ENCODE assay signal across 11 mouse cellular contexts in the genomic region with DNA sequence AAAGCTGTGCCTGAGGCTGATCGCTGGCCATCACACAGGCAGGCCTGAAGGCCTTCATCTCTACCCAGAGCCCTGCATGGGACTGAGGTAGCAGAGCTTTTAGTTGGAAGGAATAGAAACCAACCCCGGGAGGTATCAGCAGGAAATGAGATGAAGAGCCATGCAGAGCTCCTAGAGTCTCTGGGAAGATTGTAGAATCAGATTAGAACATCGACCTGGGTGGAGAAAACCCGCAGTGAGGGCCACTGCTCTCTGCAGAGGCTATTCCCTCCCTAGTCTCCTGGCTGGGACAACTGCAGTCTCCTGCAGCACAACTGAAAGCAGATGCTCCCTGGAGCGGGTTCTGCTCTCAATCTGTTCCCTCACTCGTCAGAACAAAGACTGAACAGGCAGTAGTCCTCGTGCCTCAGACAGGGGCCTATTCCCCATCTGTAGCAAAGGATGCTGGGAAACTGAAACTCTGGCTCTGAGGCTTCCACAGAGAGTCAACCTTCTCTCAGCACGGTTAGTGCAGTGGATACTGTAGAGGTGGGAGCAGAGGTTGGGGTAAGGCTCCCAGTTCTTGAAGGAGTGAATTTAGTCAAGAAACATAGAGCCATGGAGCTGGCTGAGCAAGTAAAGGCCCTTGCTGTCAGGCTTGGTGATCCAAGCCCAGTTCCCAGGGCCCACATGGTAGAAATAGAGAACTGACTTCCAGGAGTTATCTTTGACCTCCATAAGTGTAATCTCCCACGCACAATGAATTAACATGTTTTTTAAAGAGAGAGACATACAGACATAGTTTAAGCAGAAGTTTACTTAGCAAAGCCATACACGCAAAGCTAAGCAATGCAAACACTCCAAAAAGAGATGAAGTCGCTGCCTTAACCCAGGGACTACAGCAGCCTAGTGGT. TPM values are rescaled to one million over a fixed set of nuclear protein-coding genes. Genes with fewer than 3 reads are reported as not detected.
DNase-seq lines count a peak whose midpoint lies in the region; ATAC-seq and TF ChIP-seq lines count a peak whose summit lies in the region.
"Had no signal": no experiment of that assay in that cellular context is flagged by ENCODE, and none has a peak within 500 bp of the region (broad histone marks: within the 10 kb centered on the region; RNA-seq: fewer than 3 reads in every experiment).

No protein-coding gene starts in this region.

- 0 out of 2 replicates have a peak, but pooled peaks cover 5% of the 10 kb centered on the region for H3K4me1 ChIP-seq in hindbrain, postnatal 0 days (ENCODE audit: insufficient read depth, low read length)
- H3K4me1 ChIP-seq in hindbrain, embryonic 16.5 days (ENCODE audit: control insufficient read depth, insufficient read depth, low read depth, low read length) = no peaks in the 10 kb centered on the region
- H3K4me1 ChIP-seq in ES-Bruce4 (ENCODE audit: control insufficient read depth, insufficient read depth, low read length) = peaks cover 16% of the 10 kb centered on the region
- peaks cover 35% of the 10 kb centered on the region for H3K4me1 ChIP-seq in limb, embryonic 10.5 days

- H3K36me3 ChIP-seq in hindbrain, postnatal 0 days (ENCODE audit: insufficient read depth, low read length) = no peaks in the 10 kb centered on the region
- H3K36me3 ChIP-seq in hindbrain, embryonic 16.5 days (ENCODE audit: control insufficient read depth, insufficient read depth, low read length) = no peaks in the 10 kb centered on the region
- no peaks in the 10 kb centered on the region for H3K36me3 ChIP-seq in ES-Bruce4 (ENCODE audit: control insufficient read depth, insufficient read depth, low read length, poor library complexity, severe bottlenecking)
- H3K36me3 ChIP-seq in limb, embryonic 10.5 days = no peaks in the 10 kb centered on the region

- H3K9me3 ChIP-seq in hindbrain, postnatal 0 days (ENCODE audit: low read length) = no peaks in the 10 kb centered on the region
- no peaks in the 10 kb centered on the region for H3K9me3 ChIP-seq in hindbrain, embryonic 16.5 days (ENCODE audit: control insufficient read depth, low read length)
- H3K9me3 ChIP-seq in ES-Bruce4 (replicated peaks; ENCODE audit: control insufficient read depth, insufficient read depth, low read length, poor library complexity, severe bottlenecking) = no peaks in the 10 kb centered on the region
- no peaks in the 10 kb centered on the region for H3K9me3 ChIP-seq in limb, embryonic 10.5 days (replicated peaks)

- H3K4me2 ChIP-seq in hindbrain, postnatal 0 days (ENCODE audit: low read depth, low read length) = no peak overlapping the region
- H3K4me2 ChIP-seq in hindbrain, embryonic 16.5 days (ENCODE audit: low read length) = no peak overlapping the region

- no peak overlapping the region for H3K9ac ChIP-seq in hindbrain, postnatal 0 days (replicated peaks; ENCODE audit: low read length)
- no peak overlapping the region for H3K9ac ChIP-seq in hindbrain, embryonic 16.5 days (ENCODE audit: low read depth, low read length)
- H3K9ac ChIP-seq in ES-Bruce4 (ENCODE audit: low read depth, poor library complexity, severe bottlenecking) = peak overlapping the region; percentile 18

- TF ChIP-seq EP300 in ES-Bruce4 (IDR thresholded peaks at IDR 0.05; ENCODE audit: insufficient read depth, low read depth, low read length) = peak; percentile 65; the same call in 1 of the 2 replicates

- peak overlapping the region; percentile 3; the same call in 1 of the 2 replicates for H3K27ac ChIP-seq in hindbrain, postnatal 0 days
- H3K27ac ChIP-seq in hindbrain, embryonic 16.5 days (ENCODE audit: low read depth, low read length) = no peak overlapping the region
- peak overlapping the region; percentile 99 for H3K27ac ChIP-seq in ES-Bruce4 (ENCODE audit: insufficient read depth, low read length)
- H3K27ac ChIP-seq in limb, embryonic 10.5 days = peak overlapping the region; percentile 53

- intact Hi-C loops in left cerebral cortex, postnatal 10 days (cut with DNase I) = no loop called here

- no peaks in the 10 kb centered on the region for H3K27me3 ChIP-seq in hindbrain, postnatal 0 days (ENCODE audit: insufficient read depth, low read length)
- no peaks in the 10 kb centered on the region for H3K27me3 ChIP-seq in hindbrain, embryonic 16.5 days (replicated peaks; ENCODE audit: control insufficient read depth, insufficient read depth, low read length)
- no peaks in the 10 kb centered on the region for H3K27me3 ChIP-seq in ES-Bruce4 (ENCODE audit: control insufficient read depth, insufficient read depth, low read length, poor library complexity, severe bottlenecking)
- H3K27me3 ChIP-seq in limb, embryonic 10.5 days (ENCODE audit: low read depth, poor library complexity, severe bottlenecking) = no peaks in the 10 kb centered on the region

- H3K4me3 ChIP-seq in hindbrain, postnatal 0 days (ENCODE audit: low read length) = no peak overlapping the region
- no peak overlapping the region for H3K4me3 ChIP-seq in hindbrain, embryonic 16.5 days (ENCODE audit: low read length)
- H3K4me3 ChIP-seq in ES-Bruce4 (ENCODE audit: low read depth, low read length) = no peak overlapping the region
- no peak overlapping the region for H3K4me3 ChIP-seq in limb, embryonic 10.5 days

- DNase-seq in hindbrain, postnatal 0 days (ENCODE audit: low spot score) = no peak
- peak; percentile 62 for DNase-seq in brain, adult 2 months (ENCODE audit: low read depth, low spot score)
- no peak for DNase-seq in limb, embryonic 10.5 days (ENCODE audit: low spot score)
- DNase-seq in left cerebral cortex, postnatal 10 days (ENCODE audit: extremely low spot score in 1 of 2, low spot score in 2 of 2) = no peak
- DNase-seq in thymus, adult 18-20 months = no peak
- no peak for DNase-seq in thymus, postnatal 10 days (ENCODE audit: low spot score in 2 of 2)
- DNase-seq: cerebellum, adult 11 months; lung, postnatal 4 days had no signal

- 46% methylated on average over 11 of the region's 11 CpGs for whole genome bisulfite sequencing in hindbrain, postnatal 0 days
- WGBS in hindbrain, embryonic 16.5 days = 53% methylated on average over 11 of the region's 11 CpGs
- 55% methylated on average over 11 of the region's 11 CpGs for WGBS in limb, embryonic 10.5 days

- peak; percentile 5 for TF ChIP-seq POLR2A in ES-Bruce4 (IDR thresholded peaks at IDR 0.05; ENCODE audit: insufficient read depth, low read length)

- TF ChIP-seq CTCF in hindbrain, postnatal 0 days (IDR thresholded peaks at IDR 0.05; ENCODE audit: low read depth) = no peak
- TF ChIP-seq CTCF in ES-Bruce4 (IDR thresholded peaks at IDR 0.05; ENCODE audit: low read depth, low read length) = no peak

- no peak for ATAC-seq in hindbrain, postnatal 0 days
- no peak for ATAC-seq in hindbrain, embryonic 16.5 days
- ATAC-seq: intestine, postnatal 0 days had no signal

RNA-seq across cellular contexts. Expression of gene Tnfsfm13, which starts 13.9 kb away (rescaled TPM):
- 0.94 and 4.6 TPM in 2 replicates for total RNA-seq in hindbrain, postnatal 0 days (2014; rRNA removed)
- 2.0 and 2.8 TPM in 2 replicates for polyA plus RNA-seq in hindbrain, postnatal 0 days (2015; fragmentation: Nextera tagmentation; extraction: Ambion mirVana)
- 1.6 and 2.0 TPM in 2 replicates for polyA plus RNA-seq in hindbrain, embryonic 16.5 days (2015; fragmentation: Nextera tagmentation; extraction: Ambion mirVana)
- polyA plus RNA-seq in ES-Bruce4 (2011; ENCODE audit: insufficient read depth, insufficient read length, low read depth, missing spikeins) = 1.9 and 3.6 TPM in 2 replicates
- polyA plus RNA-seq in limb, embryonic 10.5 days (2016; fragmentation: Nextera tagmentation; extraction: Ambion mirVana) = 0.53 and 0.73 TPM in 2 replicates
- 1 to 10 TPM in 1 of 2 experiments, under 1 TPM in 1; 0.81 to 1.5 TPM for total RNA-seq in left cerebral cortex, postnatal 10 days (2021)

RNA-seq across cellular contexts. Expression of gene Tnfsf12, which starts 14.2 kb away (rescaled TPM):
- total RNA-seq in hindbrain, postnatal 0 days (2014; rRNA removed) = 3.1 and 7.1 TPM in 2 replicates
- polyA plus RNA-seq in hindbrain, postnatal 0 days (2015; fragmentation: Nextera tagmentation; extraction: Ambion mirVana) = 5.0 and 6.0 TPM in 2 replicates
- 4.4 and 5.6 TPM in 2 replicates for polyA plus RNA-seq in hindbrain, embryonic 16.5 days (2015; fragmentation: Nextera tagmentation; extraction: Ambion mirVana)
- polyA plus RNA-seq in ES-Bruce4 (2011; ENCODE audit: insufficient read depth, insufficient read length, low read depth, missing spikeins) = 3.4 and 4.1 TPM in 2 replicates
- polyA plus RNA-seq in limb, embryonic 10.5 days (2016; fragmentation: Nextera tagmentation; extraction: Ambion mirVana) = 3.0 and 4.2 TPM in 2 replicates
- 1 to 10 TPM; 7.4 TPM for total RNA-seq in left cerebral cortex, postnatal 10 days (2021)

RNA-seq across cellular contexts. Expression of gene Tnfsf13, which starts 24.2 kb away (rescaled TPM):
- 0.14 and 1.8 TPM in 2 replicates for total RNA-seq in hindbrain, postnatal 0 days (2014; rRNA removed)
- polyA plus RNA-seq in hindbrain, postnatal 0 days (2015; fragmentation: Nextera tagmentation; extraction: Ambion mirVana) = 0.76 and 0.98 TPM in 2 replicates
- polyA plus RNA-seq in hindbrain, embryonic 16.5 days (2015; fragmentation: Nextera tagmentation; extraction: Ambion mirVana) = 0.53 and 0.77 TPM in 2 replicates
- 1.3 and 2.9 TPM in 2 replicates for polyA plus RNA-seq in ES-Bruce4 (2011; ENCODE audit: insufficient read depth, insufficient read length, low read depth, missing spikeins)
- 0.20 and 0.45 TPM in 2 replicates for polyA plus RNA-seq in limb, embryonic 10.5 days (2016; fragmentation: Nextera tagmentation; extraction: Ambion mirVana)
- total RNA-seq in left cerebral cortex, postnatal 10 days (2021) = 1 to 10 TPM in 1 of 2 experiments, under 1 TPM in 1; 0.39 to 1.6 TPM

RNA-seq across cellular contexts. Expression of gene Senp3, which starts 27.9 kb away (rescaled TPM):
- 68.6 and 90.4 TPM in 2 replicates for total RNA-seq in hindbrain, postnatal 0 days (2014; rRNA removed)
- polyA plus RNA-seq in hindbrain, postnatal 0 days (2015; fragmentation: Nextera tagmentation; extraction: Ambion mirVana) = 69.2 and 69.3 TPM in 2 replicates
- polyA plus RNA-seq in hindbrain, embryonic 16.5 days (2015; fragmentation: Nextera tagmentation; extraction: Ambion mirVana) = 89.8 and 104 TPM in 2 replicates
- polyA plus RNA-seq in ES-Bruce4 (2011; ENCODE audit: insufficient read depth, insufficient read length, low read depth, missing spikeins) = 198 and 221 TPM in 2 replicates
- polyA plus RNA-seq in limb, embryonic 10.5 days (2016; fragmentation: Nextera tagmentation; extraction: Ambion mirVana) = 149 and 151 TPM in 2 replicates
- total RNA-seq in left cerebral cortex, postnatal 10 days (2021) = 100 to 1,000 TPM in 1 of 2 experiments, 10 to 100 TPM in 1; 96.9 to 103 TPM

RNA-seq across cellular contexts. Expression of gene Eif4a1, which starts 37.6 kb away (rescaled TPM):
- total RNA-seq in hindbrain, postnatal 0 days (2014; rRNA removed) = 696 and 745 TPM in 2 replicates
- 427 and 463 TPM in 2 replicates for polyA plus RNA-seq in hindbrain, postnatal 0 days (2015; fragmentation: Nextera tagmentation; extraction: Ambion mirVana)
- 382 and 471 TPM in 2 replicates for polyA plus RNA-seq in hindbrain, embryonic 16.5 days (2015; fragmentation: Nextera tagmentation; extraction: Ambion mirVana)
- 1,464 and 1,502 TPM in 2 replicates for polyA plus RNA-seq in ES-Bruce4 (2011; ENCODE audit: insufficient read depth, insufficient read length, low read depth, missing spikeins)
- polyA plus RNA-seq in limb, embryonic 10.5 days (2016; fragmentation: Nextera tagmentation; extraction: Ambion mirVana) = 678 and 791 TPM in 2 replicates
- total RNA-seq in left cerebral cortex, postnatal 10 days (2021) = 100 to 1,000 TPM; 455 to 466 TPM
